Mouse (Mus musculus) activated CD4-positive, CD25-positive, alpha-beta regulatory T cell (primary cell): ENCODE results near the gene Zscan4-ps3. TPM values are rescaled to one million over a fixed set of nuclear protein-coding genes. Genes with fewer than 3 reads are reported as not detected.

Experiments used
- polyA plus RNA-seq, 2 experiments: library from polyadenylated mRNA; unstranded; fragments of 100-300 nt; shearing (Covaris generic); gene quantifications; one replicate each; pipeline ENCODE4 v1.2.1; 2017

The Zscan4-ps3 gene
- polyA plus RNA-seq: under 1 TPM in 1 of 2 experiments, not detected in 1; 0.25 TPM

DNA sequence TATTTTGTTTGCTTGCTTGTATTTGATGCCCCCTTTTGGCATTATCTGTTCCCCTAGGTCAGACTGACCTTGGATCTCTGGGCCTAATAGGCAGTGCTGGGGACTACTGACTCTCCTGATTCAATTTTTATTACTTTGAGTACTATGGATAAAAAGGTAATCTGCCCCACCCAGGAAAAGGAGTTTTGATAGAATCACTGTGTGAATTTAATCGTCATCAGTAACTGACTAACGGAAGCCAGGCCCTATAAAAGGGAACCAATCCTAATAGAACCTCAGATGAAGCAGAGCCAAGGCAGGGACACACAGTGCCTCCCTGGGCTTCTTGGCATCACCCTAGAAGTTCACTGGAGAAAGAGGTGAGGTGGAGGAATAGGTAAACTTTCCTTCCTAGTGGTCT is at the start of gene Zscan4-ps3:
Zscan4-ps3 (plus strand) TSS at position 301 of the 400 bp plus-strand sequence.

Other genes with a start within 250 kb of the Zscan4-ps3 start
- gene Zscan4f, start 211.4 kb upstream of the Zscan4-ps3 start, polyA plus RNA-seq: under 1 TPM in 1 of 2 experiments, not detected in 1; 0.29 TPM
- gene Zscan4-ps2, start 95.0 kb upstream of the Zscan4-ps3 start, polyA plus RNA-seq: under 1 TPM in 1 of 2 experiments, not detected in 1; 0.36 TPM
- under 1 TPM in 1 of 2 experiments, not detected in 1; 0.04 TPM for gene Vmn1r72, start 70.8 kb downstream of the Zscan4-ps3 start, polyA plus RNA-seq
- gene Vmn1r73, start 121.0 kb downstream of the Zscan4-ps3 start, polyA plus RNA-seq: not detected
- gene Vmn1r74, start 224.7 kb downstream of the Zscan4-ps3 start, polyA plus RNA-seq: under 1 TPM in 1 of 2 experiments, not detected in 1; 0.05 TPM